Mouse (Mus musculus): ENCODE measurements at regions not wholly inside any gene's neighbourhood (a gene's known extent, or its start where the extent isn't known, plus 50 kb on each side); places are given as distances from the start of the nearest gene placed in this dataset.

DNA sequence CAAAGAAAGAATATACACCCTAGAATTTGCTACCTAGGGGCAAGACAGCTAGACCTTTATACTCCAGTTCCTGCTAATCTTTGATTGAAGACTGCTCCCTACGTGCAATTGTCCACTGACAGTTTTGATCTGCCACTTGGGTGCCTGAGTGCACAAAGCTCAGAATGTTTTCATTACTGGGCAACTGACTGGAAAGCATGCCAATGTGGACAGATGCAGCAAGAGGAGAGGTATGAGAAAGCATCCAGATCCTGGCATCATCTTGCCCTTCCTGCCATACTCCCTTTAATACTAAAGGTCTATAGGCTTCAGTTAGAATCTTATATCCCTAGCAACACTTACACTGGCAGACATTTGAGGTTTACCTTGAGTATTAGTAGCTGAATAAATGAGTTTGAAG is 148.9 kb upstream of the Lrrn1 start:
- no peaks in the 10 kb centered on the region for H3K79me3 ChIP-seq (ENCODE audit: low read depth)
- no peaks in the 10 kb centered on the region for H3K27me3 ChIP-seq (ENCODE audit: control insufficient read depth, insufficient read depth, insufficient read length)
- H3ac ChIP-seq (ENCODE audit: control insufficient read depth, insufficient read length, low read depth) = no peak overlapping the region
- no peak overlapping the region for H3K4me3 ChIP-seq (ENCODE audit: insufficient read depth, poor library complexity, severe bottlenecking)
- H3K79me2 ChIP-seq (ENCODE audit: control insufficient read depth, insufficient read depth) = no peaks in the 10 kb centered on the region
- H3K36me3 ChIP-seq (ENCODE audit: control insufficient read depth, insufficient read depth) = no peaks in the 10 kb centered on the region
- TF ChIP-seq MAX (IDR thresholded peaks at IDR 0.05) (no peak), USF1 (IDR thresholded peaks at IDR 0.05; ENCODE audit: low read depth) (no peak), CEBPB (IDR thresholded peaks at IDR 0.05; ENCODE audit: low read depth) (no peak), CTCF (IDR thresholded peaks at IDR 0.05; ENCODE audit: control insufficient read depth, insufficient read depth, insufficient read length) (no peak), MYOD1 (IDR thresholded peaks at IDR 0.05; ENCODE audit: control insufficient read depth, insufficient read length, low read depth) (no peak), FOSL1 (IDR thresholded peaks at IDR 0.05; ENCODE audit: insufficient read depth, low read length, poor library complexity, severe bottlenecking) (no peak), MYOG (IDR thresholded peaks at IDR 0.05; ENCODE audit: control insufficient read depth, extremely low read depth, insufficient read length) (no peak)

DNA sequence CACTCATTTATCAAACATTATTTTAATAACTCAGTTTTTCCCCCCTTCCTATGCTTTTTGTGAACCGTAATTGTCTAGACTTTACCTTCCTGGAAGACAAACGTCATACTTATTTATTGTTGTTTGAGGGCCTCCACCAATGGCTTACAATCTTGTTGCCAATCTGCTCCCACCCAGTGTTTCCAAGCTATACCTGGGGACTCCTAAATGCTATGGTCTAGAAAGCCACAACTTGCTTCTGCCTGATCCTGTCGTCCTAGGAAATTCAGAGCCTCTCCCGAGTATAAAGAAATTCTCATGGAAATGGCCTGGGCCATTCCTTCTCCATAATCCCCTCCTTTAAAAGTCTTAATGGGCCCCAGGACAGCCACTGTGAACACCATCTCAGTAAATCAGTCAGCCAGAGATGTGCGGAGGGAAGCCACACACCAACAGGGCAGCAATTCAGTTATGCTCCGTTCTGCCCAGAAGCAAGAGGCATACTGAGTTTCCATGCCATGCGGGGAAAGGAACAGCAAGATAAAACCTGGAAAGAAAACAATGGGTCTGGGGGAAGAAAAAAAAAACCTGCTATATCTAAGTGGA is 143.4 kb upstream of the Lrrn1 start:
- H3ac ChIP-seq (ENCODE audit: control insufficient read depth, insufficient read length, low read depth) = no peak overlapping the region
- no peaks in the 10 kb centered on the region for H3K79me2 ChIP-seq (ENCODE audit: control insufficient read depth, insufficient read depth)
- H3K79me3 ChIP-seq (ENCODE audit: low read depth) = no peaks in the 10 kb centered on the region
- no peak overlapping the region for H3K4me3 ChIP-seq (ENCODE audit: insufficient read depth, poor library complexity, severe bottlenecking)
- no peaks in the 10 kb centered on the region for H3K36me3 ChIP-seq (ENCODE audit: control insufficient read depth, insufficient read depth)
- H3K27me3 ChIP-seq (ENCODE audit: control insufficient read depth, insufficient read depth, insufficient read length) = no peaks in the 10 kb centered on the region
- no peak for TF ChIP-seq MYOD1 (IDR thresholded peaks at IDR 0.05; ENCODE audit: control insufficient read depth, insufficient read length, low read depth)

DNA sequence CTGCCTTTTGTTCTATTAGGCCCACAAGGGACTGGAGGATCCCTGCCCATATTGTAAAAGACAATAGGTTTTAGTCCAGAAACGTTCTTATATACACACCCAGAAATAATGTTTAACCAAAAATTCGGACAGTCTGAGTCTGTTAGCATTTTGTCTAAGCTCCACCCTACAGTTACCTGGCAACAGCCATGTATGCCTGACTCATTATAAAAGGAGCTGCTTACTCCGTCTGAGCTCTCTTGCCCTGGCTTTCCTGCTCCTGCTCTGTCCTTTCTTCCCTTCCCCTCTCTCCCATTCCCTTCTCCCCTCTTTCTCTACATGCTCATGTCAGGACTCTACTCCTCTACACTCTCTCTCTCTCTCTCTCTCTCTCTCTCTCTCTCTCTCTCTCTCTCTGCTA is 139.7 kb upstream of the Lrrn1 start:
- H3K79me3 ChIP-seq (ENCODE audit: low read depth) = no peaks in the 10 kb centered on the region
- TF ChIP-seq CEBPB (IDR thresholded peaks at IDR 0.05; ENCODE audit: low read depth) (no peak), USF1 (IDR thresholded peaks at IDR 0.05; ENCODE audit: low read depth) (no peak), MYOG (IDR thresholded peaks at IDR 0.05; ENCODE audit: control insufficient read depth, extremely low read depth, insufficient read length) (no peak), MYOD1 (IDR thresholded peaks at IDR 0.05; ENCODE audit: control insufficient read depth, insufficient read length, low read depth) (no peak)
- no peak overlapping the region for H3ac ChIP-seq (ENCODE audit: control insufficient read depth, insufficient read length, low read depth)
- H3K27me3 ChIP-seq (ENCODE audit: control insufficient read depth, insufficient read depth, insufficient read length) = no peaks in the 10 kb centered on the region
- no peak overlapping the region for H3K4me3 ChIP-seq (ENCODE audit: insufficient read depth, poor library complexity, severe bottlenecking)
- no peaks in the 10 kb centered on the region for H3K36me3 ChIP-seq (ENCODE audit: control insufficient read depth, insufficient read depth)
- no peaks in the 10 kb centered on the region for H3K79me2 ChIP-seq (ENCODE audit: control insufficient read depth, insufficient read depth)

DNA sequence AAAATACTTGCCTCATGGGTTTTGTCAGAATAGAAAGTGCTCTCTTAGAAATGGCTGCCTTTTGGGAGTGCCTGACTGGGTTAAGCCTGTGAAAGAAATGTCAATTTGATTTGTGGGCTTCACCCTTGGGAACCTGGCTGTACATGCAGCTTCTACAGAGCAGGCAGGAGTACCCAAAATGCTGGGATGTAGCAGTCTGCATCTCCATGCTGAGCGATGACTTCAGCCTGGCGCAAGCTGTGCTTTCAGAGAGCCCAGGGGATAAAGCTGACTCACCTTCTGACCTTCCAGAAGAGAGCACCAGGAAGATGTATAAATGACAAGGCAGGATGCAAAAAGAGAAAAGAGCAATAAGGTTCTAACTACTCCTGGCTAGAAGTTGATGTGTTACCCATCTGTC is 135.0 kb upstream of the Lrrn1 start:
- no peak for TF ChIP-seq USF1 (IDR thresholded peaks at IDR 0.05; ENCODE audit: low read depth)
- TF ChIP-seq MAX (IDR thresholded peaks at IDR 0.05) = no peak
- no peak for TF ChIP-seq MYOD1 (IDR thresholded peaks at IDR 0.05; ENCODE audit: control insufficient read depth, insufficient read length, low read depth)
- no peak for TF ChIP-seq MYOG (IDR thresholded peaks at IDR 0.05; ENCODE audit: control insufficient read depth, extremely low read depth, insufficient read length)
- no peak for TF ChIP-seq FOSL1 (IDR thresholded peaks at IDR 0.05; ENCODE audit: insufficient read depth, low read length, poor library complexity, severe bottlenecking)
- TF ChIP-seq CEBPB (IDR thresholded peaks at IDR 0.05; ENCODE audit: low read depth) = no peak
- no peak for TF ChIP-seq CTCF (IDR thresholded peaks at IDR 0.05; ENCODE audit: control insufficient read depth, insufficient read depth, insufficient read length)

DNA sequence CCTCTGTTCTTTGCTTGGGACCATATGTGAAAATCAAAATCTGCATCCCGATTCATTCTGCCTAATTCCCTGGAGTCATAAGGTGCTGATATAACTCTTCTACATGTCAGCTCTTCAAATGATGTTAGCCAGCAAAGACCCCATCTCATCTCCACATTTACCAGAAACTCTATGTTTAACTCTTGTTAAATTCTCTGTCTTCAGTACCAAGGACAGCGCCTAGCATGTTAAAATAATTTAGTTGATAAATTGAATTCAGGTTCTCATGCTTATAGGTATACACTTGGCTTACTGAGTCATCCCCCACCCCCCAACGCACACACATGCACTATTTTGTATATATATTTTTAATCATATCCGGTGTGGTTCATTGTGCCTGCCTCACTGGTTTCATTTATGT is 113.8 kb upstream of the Lrrn1 start:
- no peak overlapping the region for H3ac ChIP-seq (ENCODE audit: control insufficient read depth, insufficient read length, low read depth)
- H3K27me3 ChIP-seq (ENCODE audit: control insufficient read depth, insufficient read depth, insufficient read length) = no peaks in the 10 kb centered on the region
- H3K79me2 ChIP-seq (ENCODE audit: control insufficient read depth, insufficient read depth) = no peaks in the 10 kb centered on the region
- TF ChIP-seq CEBPB (IDR thresholded peaks at IDR 0.05; ENCODE audit: low read depth) = no peak
- TF ChIP-seq CTCF (IDR thresholded peaks at IDR 0.05; ENCODE audit: control insufficient read depth, insufficient read depth, insufficient read length) = no peak
- no peak for TF ChIP-seq USF1 (IDR thresholded peaks at IDR 0.05; ENCODE audit: low read depth)
- no peak for TF ChIP-seq MAX (IDR thresholded peaks at IDR 0.05)
- no peak for TF ChIP-seq FOSL1 (IDR thresholded peaks at IDR 0.05; ENCODE audit: insufficient read depth, low read length, poor library complexity, severe bottlenecking)
- no peak for TF ChIP-seq MYOG (IDR thresholded peaks at IDR 0.05; ENCODE audit: control insufficient read depth, extremely low read depth, insufficient read length)
- TF ChIP-seq MYOD1 (IDR thresholded peaks at IDR 0.05; ENCODE audit: control insufficient read depth, insufficient read length, low read depth) = no peak
- no peak overlapping the region for H3K4me3 ChIP-seq (ENCODE audit: insufficient read depth, poor library complexity, severe bottlenecking)
- H3K79me3 ChIP-seq (ENCODE audit: low read depth) = no peaks in the 10 kb centered on the region
- no peaks in the 10 kb centered on the region for H3K36me3 ChIP-seq (ENCODE audit: control insufficient read depth, insufficient read depth)

More for the DNA sequence above, 135.0 kb upstream of the Lrrn1 start:
- no peaks in the 10 kb centered on the region for H3K79me3 ChIP-seq (ENCODE audit: low read depth)
- H3K79me2 ChIP-seq (ENCODE audit: control insufficient read depth, insufficient read depth) = no peaks in the 10 kb centered on the region
- H3K36me3 ChIP-seq (ENCODE audit: control insufficient read depth, insufficient read depth) = no peaks in the 10 kb centered on the region
- H3K4me3 ChIP-seq (ENCODE audit: insufficient read depth, poor library complexity, severe bottlenecking) = no peak overlapping the region
- no peaks in the 10 kb centered on the region for H3K27me3 ChIP-seq (ENCODE audit: control insufficient read depth, insufficient read depth, insufficient read length)
- no peak overlapping the region for H3ac ChIP-seq (ENCODE audit: control insufficient read depth, insufficient read length, low read depth)

DNA sequence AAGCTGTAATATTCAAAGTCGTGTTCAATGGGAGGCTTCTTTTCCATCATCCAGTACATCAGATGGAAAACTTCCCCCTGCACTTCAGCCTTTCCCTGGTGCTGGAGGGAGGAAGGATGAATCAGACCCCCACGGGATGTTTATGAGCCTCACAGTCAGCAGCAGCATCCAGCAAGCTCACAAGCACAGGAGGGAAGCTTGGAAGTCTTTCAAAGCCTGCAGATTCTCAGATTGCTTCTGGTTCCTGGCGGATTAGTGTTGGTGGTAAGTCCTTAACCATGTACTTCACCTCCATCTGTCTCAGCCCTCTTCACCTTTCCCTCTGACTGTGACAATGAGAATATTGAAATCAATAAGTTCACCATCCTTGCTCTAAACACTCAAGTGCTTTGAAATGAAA is 107.5 kb upstream of the Lrrn1 start:
- Histone ChIP-seq H3K79me2 (ENCODE audit: control insufficient read depth, insufficient read depth) (no peaks in the 10 kb centered on the region), H3ac (ENCODE audit: control insufficient read depth, insufficient read length, low read depth) (no peak overlapping the region), H3K4me3 (ENCODE audit: insufficient read depth, poor library complexity, severe bottlenecking) (no peak overlapping the region), H3K27me3 (ENCODE audit: control insufficient read depth, insufficient read depth, insufficient read length) (no peaks in the 10 kb centered on the region), H3K79me3 (ENCODE audit: low read depth) (no peaks in the 10 kb centered on the region), H3K36me3 (ENCODE audit: control insufficient read depth, insufficient read depth) (no peaks in the 10 kb centered on the region)
- TF ChIP-seq MYOD1 (IDR thresholded peaks at IDR 0.05; ENCODE audit: control insufficient read depth, insufficient read length, low read depth) (no peak), CEBPB (IDR thresholded peaks at IDR 0.05; ENCODE audit: low read depth) (no peak), CTCF (IDR thresholded peaks at IDR 0.05; ENCODE audit: control insufficient read depth, insufficient read depth, insufficient read length) (no peak), USF1 (IDR thresholded peaks at IDR 0.05; ENCODE audit: low read depth) (no peak)

Measured in C2C12 (cell line).